Mouse (Mus musculus) hindbrain, postnatal 0 days (tissue): ENCODE data around the gene Efcab14. TPM values are rescaled to one million over a fixed set of nuclear protein-coding genes. Genes with fewer than 3 reads are reported as not detected.

Experiments
- ATAC-seq: fragments of 200-750 bp; cut with Nextera tagmentation; 2 replicates; pipeline ENCODE4 v1.8.0; 2017; ENCODE audit warnings: mild to moderate bottlenecking, moderate TSS enrichment, moderate library complexity
- DNase-seq: peaks from one replicate; pipeline ENCODE4 v3.0.0-alpha.2; 2015; ENCODE audit warnings: low spot score
- H3K27ac ChIP-seq: fragments of 300-500 bp; sonication (generic); 2 replicates; pipeline ENCODE4 v1.5.1; 2014; ENCODE audit warnings: mild to moderate bottlenecking
- H3K27me3 ChIP-seq: fragments of 300-500 bp; sonication (generic); 2 replicates; pipeline ENCODE4 v1.6.1; 2014; ENCODE audit warnings: low read length, mixed read lengths; ENCODE audit not compliant: insufficient read depth
- H3K36me3 ChIP-seq: fragments of 300-500 bp; sonication (generic); 2 replicates; pipeline ENCODE4 v1.6.1; 2014; ENCODE audit warnings: low read length, mixed read lengths; ENCODE audit not compliant: insufficient read depth
- H3K4me1 ChIP-seq: fragments of 300-500 bp; sonication (generic); 2 replicates; pipeline ENCODE4 v1.6.1; 2014; ENCODE audit warnings: antibody characterized with exemption, low read length, mixed read lengths; ENCODE audit not compliant: insufficient read depth
- H3K4me2 ChIP-seq: fragments of 300-500 bp; sonication (generic); 2 replicates; pipeline ENCODE4 v1.6.1; 2014; ENCODE audit warnings: low read depth, mild to moderate bottlenecking, low read length, moderate library complexity, mixed read lengths
- H3K4me3 ChIP-seq: fragments of 300-500 bp; sonication (generic); 2 replicates; pipeline ENCODE4 v1.5.1; 2014; ENCODE audit warnings: low read length
- H3K9ac ChIP-seq: fragments of 300-500 bp; sonication (generic); replicated peaks from 2 replicates; pipeline ENCODE4 v1.6.1; 2014; ENCODE audit warnings: mild to moderate bottlenecking, low read length, moderate library complexity, mixed read lengths
- H3K9me3 ChIP-seq: fragments of 300-500 bp; sonication (generic); 2 replicates; pipeline ENCODE4 v1.6.1; 2016; ENCODE audit warnings: low read length, mixed read lengths
- CTCF ChIP-seq: IDR thresholded peaks from 2 replicates; pipeline ENCODE4 v1.5.1; 2016; ENCODE audit warnings: antibody characterized with exemption, control low read depth, low read depth
- WGBS: fragments of 180-500 bp; shearing (Covaris S2); extraction: QIAGEN DNeasy Blood & Tissue Kit; methylation state at CpG from one replicate; pipeline ENCODE4 v1.1.7; 2014; 5-methylcytosine and 5-hydroxymethylcytosine counted together
- polyA plus RNA-seq: library from polyadenylated mRNA; unstranded; fragments of >200 nt; fragmentation: Nextera tagmentation; extraction: Ambion mirVana; gene quantifications from 2 replicates; pipeline ENCODE4 v1.2.1, GENCODE M21; 2015
- total RNA-seq: library from RNA; depleted of rRNA; stranded (reverse); fragments of >200 nt; gene quantifications from 2 replicates; pipeline ENCODE4 v1.2.3, GENCODE M21; 2014; rRNA removed

Gene Efcab14
- total and polyA plus RNA-seq, 2 experiments from 2014 or later, result 17.0 to 20.5 TPM

DNA sequence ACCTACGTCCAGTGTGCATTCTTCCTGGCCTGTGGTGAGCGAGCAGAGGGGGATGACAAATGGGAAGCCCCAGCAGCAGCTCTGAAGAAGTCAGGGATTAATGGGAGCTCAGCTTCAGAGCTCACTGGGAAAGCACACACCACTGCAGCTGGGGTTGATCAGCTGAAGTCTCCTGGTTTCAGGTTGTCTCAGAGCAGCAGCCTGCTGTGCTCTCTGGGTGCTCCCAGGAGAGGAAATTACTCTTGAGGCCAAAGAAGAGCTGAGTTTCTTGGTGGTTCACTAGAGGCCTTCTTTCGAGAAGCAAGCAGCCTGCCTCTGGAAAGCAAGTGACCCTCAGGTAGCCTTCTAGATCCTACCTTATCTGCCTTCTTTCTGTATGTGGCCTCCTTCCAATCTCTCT, 83.4 kb downstream of the Efcab14 start:
- 79% methylated on average over 3 of the region's 3 CpGs for WGBS
- no peak for DNase-seq
- Histone ChIP-seq H3K4me2 (no peak overlapping the region), H3K4me1 (no peaks in the 10 kb centered on the region), H3K27me3 (no peaks in the 10 kb centered on the region), H3K36me3 (no peaks in the 10 kb centered on the region; the same call in 1 of the 2 replicates), H3K9ac (no peak overlapping the region), H3K4me3 (no peak overlapping the region), H3K27ac (no peak overlapping the region), H3K9me3 (no peaks in the 10 kb centered on the region)
- no peak for TF ChIP-seq CTCF
- no peak for ATAC-seq

DNA sequence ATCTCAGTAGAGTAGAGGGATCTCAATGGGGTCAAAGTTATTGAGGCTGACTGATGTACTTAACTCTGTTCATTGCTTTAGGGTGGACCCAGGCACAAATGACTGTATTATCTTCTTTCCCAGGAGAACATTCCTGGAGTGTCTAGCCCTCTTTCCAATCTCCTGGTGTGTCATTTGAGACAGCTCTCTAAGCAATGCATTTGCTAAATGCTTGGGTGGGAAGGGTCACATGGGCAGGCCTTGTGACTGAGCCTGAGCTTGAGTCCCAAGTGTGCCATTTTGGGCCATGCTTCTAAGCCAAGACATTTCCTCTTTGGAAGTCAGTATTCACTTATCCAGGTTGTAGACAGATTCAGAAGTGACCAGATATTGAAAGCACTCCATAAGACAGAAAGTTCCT, 83.9 kb downstream of the Efcab14 start:
- no peak for DNase-seq
- Histone ChIP-seq H3K27ac (no peak overlapping the region), H3K36me3 (no peaks in the 10 kb centered on the region; the same call in 1 of the 2 replicates)

DNA sequence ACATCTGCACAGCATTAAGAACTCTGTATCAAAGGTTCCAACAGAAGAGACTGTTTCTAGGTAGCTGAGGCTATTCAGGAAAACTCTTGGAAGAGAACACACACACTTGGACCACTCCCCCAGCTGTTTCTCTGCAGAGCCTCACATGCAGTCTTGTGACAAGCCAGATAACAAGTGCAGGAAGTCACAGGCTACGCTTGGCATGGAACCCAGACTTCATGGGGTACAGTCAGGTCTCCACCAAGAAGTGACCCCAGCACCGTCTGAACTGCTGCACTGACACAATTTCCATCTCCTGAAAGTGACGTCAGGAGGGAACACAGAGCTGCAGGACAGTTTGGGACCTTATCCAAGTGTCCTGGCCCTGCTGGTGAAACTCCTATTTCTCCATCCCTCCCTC, 84.4 kb downstream of the Efcab14 start:
- WGBS, result 56% methylated on average over 3 of the region's 3 CpGs

More for the DNA sequence above, 83.9 kb downstream of the Efcab14 start:
- ATAC-seq, result no peak
- H3K27me3 ChIP-seq, result no peaks in the 10 kb centered on the region
- no peaks in the 10 kb centered on the region for H3K4me1 ChIP-seq
- H3K4me3 ChIP-seq, result no peak overlapping the region
- no peaks in the 10 kb centered on the region for H3K9me3 ChIP-seq
- TF ChIP-seq CTCF, result no peak
- no peak overlapping the region for H3K9ac ChIP-seq
- H3K4me2 ChIP-seq, result no peak overlapping the region

DNA sequence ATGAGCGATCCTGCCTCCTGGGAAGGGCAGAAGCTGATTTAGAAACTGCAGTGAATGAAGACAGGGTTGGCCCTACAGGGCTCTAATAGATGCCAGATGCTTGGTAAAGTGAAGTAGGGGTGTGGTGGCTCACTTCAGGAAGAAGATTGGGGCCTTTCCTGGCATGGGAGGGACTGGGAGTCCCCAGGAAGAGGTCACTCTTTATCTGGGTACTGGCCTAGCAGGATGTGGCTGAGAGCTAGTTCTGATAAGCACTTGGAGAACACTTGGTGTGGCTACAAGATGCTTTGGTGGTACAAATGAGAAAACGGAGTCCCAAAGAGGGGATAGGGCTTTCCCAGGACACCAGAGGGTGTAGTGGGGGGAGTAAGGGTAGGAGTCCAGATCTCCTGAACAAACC, 86.6 kb downstream of the Efcab14 start:
- ATAC-seq (no peak), DNase-seq (no peak)
- TF ChIP-seq CTCF, result no peak
- WGBS, result 80% methylated on average over 2 of the region's 2 CpGs
- Histone ChIP-seq H3K27ac (no peak overlapping the region), H3K9me3 (no peaks in the 10 kb centered on the region), H3K4me3 (no peak overlapping the region), H3K4me1 (no peaks in the 10 kb centered on the region; the same call in 1 of the 2 replicates), H3K9ac (no peak overlapping the region), H3K36me3 (no peaks in the 10 kb centered on the region), H3K4me2 (no peak overlapping the region), H3K27me3 (no peaks in the 10 kb centered on the region)

More for the DNA sequence above, 84.4 kb downstream of the Efcab14 start:
- Histone ChIP-seq H3K9ac (no peak overlapping the region), H3K27me3 (no peaks in the 10 kb centered on the region), H3K4me2 (no peak overlapping the region), H3K36me3 (no peaks in the 10 kb centered on the region), H3K4me1 (no peaks in the 10 kb centered on the region), H3K4me3 (no peak overlapping the region), H3K9me3 (no peaks in the 10 kb centered on the region), H3K27ac (no peak overlapping the region)
- TF ChIP-seq CTCF, result no peak
- ATAC-seq (no peak), DNase-seq (no peak)

DNA sequence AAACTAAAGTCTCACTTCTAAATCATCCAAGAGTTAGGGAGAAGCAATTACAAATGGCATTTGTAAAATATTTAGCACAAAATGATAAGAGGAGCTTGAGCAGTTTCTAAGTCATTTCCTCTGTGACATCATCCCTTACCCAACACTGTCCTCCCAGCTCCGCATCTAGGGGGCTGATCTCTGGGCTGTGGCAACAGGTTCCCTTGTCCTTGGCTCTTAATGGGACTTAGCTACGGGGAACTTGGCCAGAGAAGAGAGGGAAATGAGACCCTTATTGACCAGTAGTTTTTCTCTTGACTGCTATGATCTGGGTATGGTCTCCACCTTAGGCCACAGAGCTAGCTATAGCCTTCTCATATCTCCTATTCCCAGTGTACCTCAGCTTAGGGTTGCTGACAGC, 87.7 kb downstream of the Efcab14 start:
- Histone ChIP-seq H3K27me3 (no peaks in the 10 kb centered on the region), H3K9ac (no peak overlapping the region), H3K36me3 (no peaks in the 10 kb centered on the region), H3K4me1 (no peaks in the 10 kb centered on the region; the same call in 1 of the 2 replicates), H3K27ac (no peak overlapping the region), H3K4me2 (no peak overlapping the region), H3K9me3 (no peaks in the 10 kb centered on the region), H3K4me3 (no peak overlapping the region)
- no peak for ATAC-seq
- no peak for TF ChIP-seq CTCF
- 81% methylated on average over 2 of the region's 2 CpGs for WGBS
- DNase-seq, result no peak

Other genes starting within 250 kb of the Efcab14 start
- not detected in 2 replicates for gene Cyp4a14, start 241.6 kb upstream of the Efcab14 start, total RNA-seq
- gene Cyp4a14, start 241.6 kb upstream of the Efcab14 start, polyA plus RNA-seq, result not detected in 2 replicates
- gene Cyp4a10, start 219.5 kb upstream of the Efcab14 start, total RNA-seq, result not detected in 2 replicates
- not detected in 2 replicates for gene Cyp4a10, start 219.5 kb upstream of the Efcab14 start, polyA plus RNA-seq
- not detected in 2 replicates for gene Cyp4a31, start 174.1 kb upstream of the Efcab14 start, total RNA-seq
- gene Cyp4a31, start 174.1 kb upstream of the Efcab14 start, polyA plus RNA-seq, result not detected in 2 replicates
- not detected in 2 replicates for gene Cyp4a32, start 136.8 kb upstream of the Efcab14 start, total RNA-seq
- gene Cyp4a32, start 136.8 kb upstream of the Efcab14 start, polyA plus RNA-seq, result not detected in 2 replicates
- 1.3 and 1.8 TPM in 2 replicates for gene Cyp4b1, start 90.0 kb upstream of the Efcab14 start, total RNA-seq
- gene Cyp4b1, start 90.0 kb upstream of the Efcab14 start, polyA plus RNA-seq, result 1.4 and 1.6 TPM in 2 replicates
- gene Tex38, start 43.3 kb downstream of the Efcab14 start, total RNA-seq, result not detected in 2 replicates
- gene Tex38, start 43.3 kb downstream of the Efcab14 start, polyA plus RNA-seq, result 0.74 and 0.77 TPM in 2 replicates
- 20.0 and 28.1 TPM in 2 replicates for gene Atpaf1, start 47.1 kb downstream of the Efcab14 start, total RNA-seq
- 43.5 and 49.9 TPM in 2 replicates for gene Atpaf1, start 47.1 kb downstream of the Efcab14 start, polyA plus RNA-seq
- gene Mob3c, start 90.3 kb downstream of the Efcab14 start, total RNA-seq, result 2.9 and 4.4 TPM in 2 replicates
- gene Mob3c, start 90.3 kb downstream of the Efcab14 start, polyA plus RNA-seq, result 4.1 and 4.3 TPM in 2 replicates
- gene Mknk1, start 101.5 kb downstream of the Efcab14 start, total RNA-seq, result 18.4 and 23.2 TPM in 2 replicates
- 22.0 and 24.5 TPM in 2 replicates for gene Mknk1, start 101.5 kb downstream of the Efcab14 start, polyA plus RNA-seq
- 0.14 TPM in 1 of 2 replicates, not detected in the other for gene Kncn, start 146.7 kb downstream of the Efcab14 start, total RNA-seq
- gene Kncn, start 146.7 kb downstream of the Efcab14 start, polyA plus RNA-seq, result 0.10 and 0.29 TPM in 2 replicates
- 0.16 and 0.18 TPM in 2 replicates for gene 6430628N08Rik, start 152.9 kb downstream of the Efcab14 start, total RNA-seq
- 0.49 and 0.58 TPM in 2 replicates for gene 6430628N08Rik, start 152.9 kb downstream of the Efcab14 start, polyA plus RNA-seq
- gene Dmbx1, start 202.2 kb downstream of the Efcab14 start, total RNA-seq, result 3.3 and 4.5 TPM in 2 replicates
- gene Dmbx1, start 202.2 kb downstream of the Efcab14 start, polyA plus RNA-seq, result 3.9 and 4.3 TPM in 2 replicates